Mouse (Mus musculus) mesoderm, embryonic 11.5 days (tissue): Measurements from ENCODE around the gene Cyp2d11.
"Not testable (repeated sequence)": the region's sequence is repeated elsewhere in the genome, so short reads cannot be mapped to it uniquely, and the experiment has no call there.

Source experiments
- DNase-seq: peaks from one replicate; pipeline ENCODE4 v3.0.0-alpha.2; 2012; ENCODE audit warnings: low read depth, low spot score

Cyp2d11 gene

GRCm38 (mm10) chr15:82380714-82381062 lies 13.1 kb downstream of the Cyp2d11 start:
- no peak for DNase-seq

DNA sequence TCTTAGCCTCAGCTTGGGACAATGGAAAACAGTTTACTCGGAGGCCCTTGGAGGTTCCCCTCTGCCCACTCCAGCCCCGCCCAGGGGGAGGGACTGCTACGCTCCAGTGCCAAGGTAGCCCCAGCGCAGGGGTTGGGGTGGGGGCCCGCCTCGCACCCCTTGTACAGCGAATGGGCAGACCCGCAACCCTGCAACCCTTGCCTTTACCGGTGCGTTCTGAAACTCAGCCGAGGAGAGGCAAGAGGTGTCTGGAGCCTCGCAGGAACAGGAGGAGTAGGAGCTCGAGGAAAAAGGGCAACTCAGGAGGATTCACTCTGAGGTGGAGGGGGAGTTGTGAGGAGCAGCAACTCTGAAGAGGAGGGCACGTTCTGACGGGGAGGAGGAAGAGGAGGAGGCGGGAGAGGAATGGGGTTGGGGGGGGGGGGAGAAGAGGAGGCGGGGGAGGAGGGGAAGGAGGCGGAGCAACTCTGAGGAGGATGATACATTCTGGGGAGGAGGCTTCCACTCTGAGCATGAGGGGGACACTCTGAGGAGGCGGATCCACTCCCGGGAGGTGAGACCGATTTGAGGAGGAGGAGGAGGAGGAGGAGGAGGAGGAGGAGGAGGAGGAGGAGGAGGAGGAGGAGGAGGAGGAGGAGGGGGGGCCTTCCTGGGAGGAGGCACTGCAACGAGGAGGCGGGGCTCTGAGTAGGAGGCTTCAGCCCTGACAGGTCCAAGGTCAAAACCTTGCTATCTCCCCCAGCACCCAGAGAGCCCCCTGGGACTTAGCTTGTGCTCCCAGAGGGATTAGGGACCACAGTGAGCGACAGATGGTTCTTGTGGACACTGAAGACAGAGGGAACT lies 13.7 kb downstream of the Cyp2d11 start, which contains the start of gene Cyp2d22:
Gene Cyp2d22, minus strand, starts transcription at position 390 of the 843 bp plus-strand sequence.
- peak; percentile 60 for DNase-seq

- DNase-seq: no peak
Measured at GRCm38 (mm10) chr15:82379511-82379870, 14.3 kb downstream of the Cyp2d11 start.

GRCm38 (mm10) chr15:82378261-82379180 lies 15.3 kb downstream of the Cyp2d11 start:
- DNase-seq: no peak

GRCm38 (mm10) chr15:82377701-82378100 lies 16.1 kb downstream of the Cyp2d11 start:
- DNase-seq: no peak

GRCm38 (mm10) chr15:82376393-82377138 lies 17.3 kb downstream of the Cyp2d11 start:
- no peak for DNase-seq

GRCm38 (mm10) chr15:82375855-82376254 lies 18.0 kb downstream of the Cyp2d11 start:
- DNase-seq: no peak

DNA sequence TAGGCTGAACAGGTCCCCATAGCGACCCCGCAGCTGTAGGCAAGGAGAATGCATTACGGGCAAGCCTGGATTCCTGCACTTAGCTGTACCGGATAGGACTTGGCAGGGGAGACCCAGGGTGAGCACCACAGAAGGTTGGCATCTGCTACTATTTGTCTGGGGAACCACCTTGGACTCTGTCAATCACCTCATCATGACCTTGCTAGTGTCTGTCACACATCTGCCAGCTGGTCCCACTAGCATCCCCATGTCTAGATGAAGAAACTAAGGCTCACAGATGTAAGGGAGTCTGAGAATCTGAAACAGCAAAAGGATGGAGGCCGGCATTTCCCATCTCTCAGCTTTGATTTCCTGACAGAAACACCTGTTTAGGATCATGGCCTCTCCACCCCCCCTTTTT lies 19.4 kb downstream of the Cyp2d11 start:
- DNase-seq: no peak

GRCm38 (mm10) chr15:82372991-82373390 lies 20.8 kb downstream of the Cyp2d11 start:
- no peak for DNase-seq

- DNase-seq: no peak
Measured at GRCm38 (mm10) chr15:82372446-82372845, 21.4 kb downstream of the Cyp2d11 start.

DNA sequence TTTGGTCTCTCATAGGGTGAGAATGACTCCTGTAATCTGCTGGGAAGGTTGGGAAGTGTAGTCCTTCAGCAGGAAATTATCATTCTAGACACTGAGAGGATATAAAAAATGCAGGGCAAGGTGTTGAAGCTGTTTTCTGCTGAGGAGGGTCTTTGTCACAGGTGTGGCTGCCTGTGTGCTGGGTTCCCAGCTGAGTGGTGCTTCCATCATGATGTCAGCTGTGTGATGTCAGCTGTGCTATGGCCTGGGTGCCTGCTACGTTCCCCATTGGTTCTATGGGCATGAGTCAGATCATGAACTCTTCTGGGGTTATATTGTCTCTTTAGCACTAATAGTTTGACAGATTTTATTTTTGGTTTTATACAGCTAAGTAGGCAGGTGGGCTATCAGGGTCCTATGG lies 25.0 kb downstream of the Cyp2d11 start:
- DNase-seq: no peak

GRCm38 (mm10) chr15:82368146-82368545 lies 25.7 kb downstream of the Cyp2d11 start:
- DNase-seq: no peak

DNA sequence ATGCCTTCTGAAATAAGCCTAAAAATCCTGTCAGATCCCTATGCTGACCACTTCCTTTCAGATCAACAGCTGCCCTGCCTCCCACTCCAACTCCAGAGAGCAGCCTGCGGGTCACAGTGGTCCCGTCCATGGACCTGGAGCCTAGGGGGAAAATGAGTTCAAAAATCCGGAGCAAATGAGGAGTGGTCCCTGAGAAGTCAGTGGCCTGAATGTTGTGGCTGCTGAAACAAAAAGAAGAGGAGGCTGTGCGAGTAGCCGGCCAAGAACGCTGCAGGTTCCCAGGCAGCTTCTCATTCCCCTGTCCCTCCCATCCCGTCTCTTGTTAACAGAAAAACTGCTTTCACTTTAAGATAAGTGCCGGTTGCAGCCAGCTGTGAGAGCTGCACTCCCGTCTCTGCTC lies 29.3 kb downstream of the Cyp2d11 start:
- not testable (repeated sequence) for DNase-seq

- DNase-seq: not testable (repeated sequence)
Measured at GRCm38 (mm10) chr15:82363801-82364200, 30.0 kb downstream of the Cyp2d11 start.

DNA sequence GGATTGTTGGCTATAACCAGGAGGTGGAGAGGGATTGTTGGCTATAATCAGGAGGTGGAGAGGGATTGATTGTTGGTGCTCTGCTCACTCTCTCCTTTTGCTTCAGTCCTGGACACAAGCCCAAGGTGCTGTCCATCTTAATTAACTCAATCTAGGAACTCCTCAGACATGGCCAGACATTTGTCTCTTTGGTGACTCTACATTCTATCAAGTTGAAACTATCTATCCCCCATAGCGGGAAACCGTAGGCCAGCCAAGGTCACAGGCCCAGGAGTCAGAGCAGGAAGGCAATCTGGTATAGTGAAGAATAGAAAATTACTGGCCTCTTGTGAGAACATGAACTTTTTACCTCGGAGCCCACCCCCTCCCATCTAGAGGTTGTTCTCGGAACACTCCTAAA lies 31.6 kb downstream of the Cyp2d11 start:
- no peak for DNase-seq

- DNase-seq: no peak
Measured at GRCm38 (mm10) chr15:82361459-82362018, 32.3 kb downstream of the Cyp2d11 start.

DNA sequence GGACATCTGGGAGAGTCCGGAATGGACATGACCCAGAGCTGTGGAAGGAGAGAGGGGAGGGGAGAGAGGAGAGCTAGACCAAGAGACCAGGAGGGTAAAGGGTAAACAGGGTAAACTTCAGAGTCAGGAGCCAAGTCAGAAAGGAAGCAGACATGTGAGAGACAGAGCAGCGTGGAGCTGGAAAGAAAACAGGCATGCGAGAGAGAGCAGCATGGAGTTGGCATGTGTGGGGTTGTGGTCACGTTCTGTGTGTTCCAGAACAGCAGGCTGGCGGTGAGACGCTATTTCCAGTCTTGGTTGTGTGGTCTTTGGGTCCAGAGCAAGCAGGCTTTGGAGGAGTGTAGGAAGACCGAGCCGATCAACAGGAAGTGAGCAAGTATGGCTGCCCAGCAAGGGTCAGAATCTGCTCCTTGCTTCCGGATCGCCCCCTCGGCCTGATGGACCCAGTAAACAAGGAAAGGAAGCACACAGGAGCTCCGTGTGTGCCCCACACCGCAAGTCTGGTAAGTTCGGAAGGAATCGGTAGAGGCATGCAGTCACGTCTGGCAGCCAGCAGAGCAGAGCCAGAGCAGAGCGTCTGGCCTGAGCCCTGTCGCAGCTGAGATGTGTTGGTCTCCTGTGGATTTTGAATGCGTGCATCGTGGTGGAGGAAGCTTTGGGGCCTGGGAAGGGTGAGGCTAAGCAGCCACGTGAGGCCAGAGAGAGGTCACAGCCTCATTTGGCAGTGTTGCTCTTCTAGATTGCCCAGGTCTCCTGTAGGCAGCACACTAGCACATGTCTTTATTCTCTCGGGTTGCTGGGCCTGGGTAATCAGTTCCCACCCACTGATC lies 35.2 kb downstream of the Cyp2d11 start:
- DNase-seq: no peak

DNA sequence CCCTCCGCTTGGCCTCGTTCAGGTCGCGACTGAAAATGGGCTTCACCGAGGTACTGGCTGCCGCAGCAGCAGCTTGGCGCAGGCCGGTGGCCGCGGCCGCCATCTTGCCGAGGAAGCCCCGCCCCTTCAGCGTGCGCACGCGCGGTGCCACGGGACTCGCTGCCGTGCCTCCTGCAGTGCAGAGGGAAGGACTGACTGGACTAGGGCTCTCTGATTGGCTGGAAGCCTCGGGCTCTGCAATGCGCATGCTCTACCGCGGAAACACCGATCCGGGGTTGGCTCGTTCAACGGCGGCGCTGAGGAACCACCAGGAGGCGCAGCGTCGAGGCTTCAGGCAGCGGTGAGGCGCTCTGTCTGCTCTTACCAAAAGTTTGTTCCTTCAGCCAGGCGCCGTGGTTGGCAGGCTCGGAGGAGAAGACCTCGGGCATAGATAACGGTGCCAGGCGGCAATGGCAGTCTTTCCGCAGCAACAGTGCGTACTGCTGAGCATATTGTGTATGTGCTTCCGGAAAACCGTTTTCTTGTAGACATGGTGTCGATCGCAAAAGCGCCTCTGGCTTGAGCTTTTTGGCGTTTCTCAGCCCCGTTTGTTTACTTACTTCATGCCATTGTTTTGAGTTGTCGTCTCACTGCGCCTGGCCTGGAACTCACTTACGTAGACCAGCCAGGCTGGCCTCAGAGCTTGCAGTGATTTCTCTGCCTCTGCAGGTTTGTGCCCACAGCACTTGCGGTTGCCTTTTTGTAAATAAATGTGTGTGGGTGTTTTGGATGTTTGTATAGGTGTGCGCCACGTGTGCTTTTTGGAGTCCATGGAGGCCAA lies 39.5 kb downstream of the Cyp2d11 start, which contains the start of gene Ndufa6:
Gene Ndufa6, minus strand, starts transcription at position 197 of the 820 bp plus-strand sequence.
- DNase-seq: peak; percentile 99

DNA sequence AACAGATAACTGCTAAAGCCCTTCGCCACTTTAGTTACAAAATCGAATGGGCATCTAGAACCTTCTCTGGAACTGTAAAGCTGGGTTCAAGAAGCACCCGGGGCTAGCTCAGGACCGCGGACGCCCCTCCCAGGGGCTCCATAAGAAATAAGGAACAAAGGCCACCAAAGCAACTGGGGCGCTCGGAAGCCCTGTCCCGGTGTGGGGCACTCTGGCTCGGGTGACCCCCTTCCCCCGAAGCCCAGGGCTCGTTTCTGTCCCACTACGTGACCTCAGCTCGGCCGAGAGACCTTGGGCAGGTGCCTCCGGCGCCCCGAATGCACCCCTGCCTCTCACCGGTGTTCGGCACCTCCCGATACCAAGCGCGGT lies 40.1 kb downstream of the Cyp2d11 start:
- no peak for DNase-seq
